Mouse (Mus musculus) thymus, postnatal 0 days (tissue): ENCODE results near the gene Fam167b. TPM values are rescaled to one million over a fixed set of nuclear protein-coding genes. Genes with fewer than 3 reads are reported as not detected.
"Not testable (repeated sequence)": the region's sequence is repeated elsewhere in the genome, so short reads cannot be mapped to it uniquely, and the experiment has no call there.

Experiments
- DNase-seq: peaks from one replicate; pipeline ENCODE4 v3.0.0-alpha.2; 2015; ENCODE audit warnings: low spot score
- microRNA-seq: library from miRNA; unstranded; fragments of <30 nt; microRNA quantifications from one replicate; pipeline ENCODE4, GENCODE M21; 2016; ENCODE audit warnings: borderline number of aligned reads
- polyA plus RNA-seq: library from polyadenylated mRNA; unstranded; fragments of >200 nt; fragmentation: Nextera tagmentation; extraction: Ambion mirVana; gene quantifications from 2 replicates; pipeline ENCODE4 v1.2.1, GENCODE M21; 2015

Gene Fam167b
- polyA plus RNA-seq, 1 experiment from 2014 or later = 3.7 TPM

GRCm38 (mm10) chr4:129561184-129561583 lies 17.2 kb downstream of the Fam167b start:
- DNase-seq = no peak

- peak; percentile 96 for DNase-seq
Measured at GRCm38 (mm10) chr4:129558321-129558955, 19.9 kb downstream of the Fam167b start.

- peak; percentile 33 for DNase-seq
Measured at GRCm38 (mm10) chr4:129557256-129557808, 21.0 kb downstream of the Fam167b start.

GRCm38 (mm10) chr4:129556532-129557223 lies 21.7 kb downstream of the Fam167b start:
- DNase-seq = peak; percentile 89

- DNase-seq = no peak
Measured at GRCm38 (mm10) chr4:129555862-129556531, 22.4 kb downstream of the Fam167b start.

GRCm38 (mm10) chr4:129555421-129555861 lies 22.9 kb downstream of the Fam167b start:
- DNase-seq = peak; percentile 41

GRCm38 (mm10) chr4:129554512-129554911 lies 23.8 kb downstream of the Fam167b start:
- not testable (repeated sequence) for DNase-seq

- no peak for DNase-seq
Measured at GRCm38 (mm10) chr4:129550295-129550694, 28.1 kb downstream of the Fam167b start.

- peak; percentile 68 for DNase-seq
Measured at GRCm38 (mm10) chr4:129549306-129549705, 29.0 kb downstream of the Fam167b start.

GRCm38 (mm10) chr4:129547631-129548030 lies 30.7 kb downstream of the Fam167b start:
- DNase-seq = not testable (repeated sequence)

- no peak for DNase-seq
Measured at GRCm38 (mm10) chr4:129544106-129544505, 34.2 kb downstream of the Fam167b start.

- DNase-seq = peak; percentile 97
Measured at GRCm38 (mm10) chr4:129542592-129543141, 35.7 kb downstream of the Fam167b start, which contains the start of gene Hdac1. Gene Hdac1 (minus strand): TSS chr4:129542713.

GRCm38 (mm10) chr4:129541868-129542591 lies 36.3 kb downstream of the Fam167b start:
- peak; percentile 59 for DNase-seq

- DNase-seq = peak; percentile 58
Measured at GRCm38 (mm10) chr4:129540012-129540411, 38.3 kb downstream of the Fam167b start.

- not testable (repeated sequence) for DNase-seq
Measured at GRCm38 (mm10) chr4:129528901-129529300, 49.4 kb downstream of the Fam167b start.

Small RNAs within 50 kb of the gene (microRNA-seq; reads per million reads assigned to microRNA genes)
- not detected for gene Mir8119

Other genes with a start within 250 kb of the Fam167b start
- 504 and 513 TPM in 2 replicates for gene Rbbp4, start 243.2 kb downstream of the Fam167b start, polyA plus RNA-seq
- 87.7 and 96.2 TPM in 2 replicates for gene Zbtb8os, start 242.9 kb downstream of the Fam167b start, polyA plus RNA-seq
- gene Zbtb8a, start 200.4 kb downstream of the Fam167b start, polyA plus RNA-seq = 6.0 and 6.6 TPM in 2 replicates
- 1.7 and 1.8 TPM in 2 replicates for gene Zbtb8b, start 137.7 kb downstream of the Fam167b start, polyA plus RNA-seq
- 18.4 and 19.1 TPM in 2 replicates for gene Bsdc1, start 117.0 kb downstream of the Fam167b start, polyA plus RNA-seq
- 0.09 TPM in 1 of 2 replicates, not detected in the other for gene Tssk3, start 87.5 kb downstream of the Fam167b start, polyA plus RNA-seq
- gene Fam229a, start 87.4 kb downstream of the Fam167b start, polyA plus RNA-seq = 0.62 TPM in 1 of 2 replicates, not detected in the other
- gene Marcksl1, start 65.0 kb downstream of the Fam167b start, polyA plus RNA-seq = 382 and 399 TPM in 2 replicates
- 310 and 317 TPM in 2 replicates for gene Hdac1, start 35.8 kb downstream of the Fam167b start, polyA plus RNA-seq
- 1,471 and 1,532 TPM in 2 replicates for gene Lck, start 4.9 kb downstream of the Fam167b start, polyA plus RNA-seq
- 325 and 333 TPM in 2 replicates for gene Eif3i, start 22.1 kb upstream of the Fam167b start, polyA plus RNA-seq
- 190 and 230 TPM in 2 replicates for gene Tmem234, start 22.1 kb upstream of the Fam167b start, polyA plus RNA-seq
- gene Dcdc2b, start 35.7 kb upstream of the Fam167b start, polyA plus RNA-seq = 3.0 and 3.3 TPM in 2 replicates
- gene Iqcc, start 40.5 kb upstream of the Fam167b start, polyA plus RNA-seq = 39.5 and 40.6 TPM in 2 replicates
- 81.7 and 87.2 TPM in 2 replicates for gene Ccdc28b, start 45.4 kb upstream of the Fam167b start, polyA plus RNA-seq
- gene Txlna, start 62.5 kb upstream of the Fam167b start, polyA plus RNA-seq = 57.4 and 64.5 TPM in 2 replicates
- gene Kpna6, start 94.2 kb upstream of the Fam167b start, polyA plus RNA-seq = 8.9 and 11.6 TPM in 2 replicates
- gene Tmem39b, start 118.3 kb upstream of the Fam167b start, polyA plus RNA-seq = 7.7 and 9.2 TPM in 2 replicates
- gene Khdrbs1, start 163.8 kb upstream of the Fam167b start, polyA plus RNA-seq = 127 and 145 TPM in 2 replicates
- gene Ptp4a2, start 232.7 kb upstream of the Fam167b start, polyA plus RNA-seq = 526 and 559 TPM in 2 replicates